Mouse (Mus musculus) neural tube, embryonic 14.5 days (tissue): ENCODE results near the gene Abhd16b. TPM values are rescaled to one million over a fixed set of nuclear protein-coding genes. Genes with fewer than 3 reads are reported as not detected.

ENCODE experiments used
- ATAC-seq: fragments of 200-750 bp; cut with Nextera tagmentation; 2 replicates; pipeline ENCODE4 v1.8.0; 2017; ENCODE audit warnings: low read depth, mild to moderate bottlenecking, moderate TSS enrichment, moderate library complexity
- H3K27ac ChIP-seq: fragments of 300-500 bp; sonication (generic); 2 replicates; pipeline ENCODE4 v1.5.1; 2014; ENCODE audit warnings: low read depth, mild to moderate bottlenecking, control low read depth, low read length, moderate library complexity, mixed read lengths
- H3K27me3 ChIP-seq: fragments of 300-500 bp; sonication (generic); 2 replicates; pipeline ENCODE4 v1.6.1; 2014; ENCODE audit warnings: low read length; ENCODE audit not compliant: control insufficient read depth, insufficient read depth
- H3K36me3 ChIP-seq: fragments of 300-500 bp; sonication (generic); 2 replicates; pipeline ENCODE4 v1.6.1; 2014; ENCODE audit warnings: low read length, mixed read lengths; ENCODE audit not compliant: control insufficient read depth, insufficient read depth
- H3K4me1 ChIP-seq: fragments of 300-500 bp; sonication (generic); 2 replicates; pipeline ENCODE4 v1.6.1; 2014; ENCODE audit warnings: low read length; ENCODE audit not compliant: control insufficient read depth, insufficient read depth
- H3K4me2 ChIP-seq: fragments of 300-500 bp; sonication (generic); 2 replicates; pipeline ENCODE4 v1.6.1; 2014; ENCODE audit warnings: mild to moderate bottlenecking, low read depth, low read length, control low read depth
- H3K4me3 ChIP-seq: fragments of 300-500 bp; sonication (generic); 2 replicates; pipeline ENCODE4 v1.5.1; 2014; ENCODE audit warnings: low read depth, low read length, control low read depth, mixed read lengths
- H3K9ac ChIP-seq: fragments of 300-500 bp; sonication (generic); replicated peaks from 2 replicates; pipeline ENCODE4 v1.6.1; 2014; ENCODE audit warnings: low read depth, mild to moderate bottlenecking, control low read depth, low read length, mixed read lengths
- H3K9me3 ChIP-seq: fragments of 300-500 bp; sonication (generic); 2 replicates; pipeline ENCODE4 v1.6.1; 2016; ENCODE audit warnings: low read length; ENCODE audit not compliant: control insufficient read depth
- WGBS: fragments of 180-500 bp; shearing (Covaris S2); extraction: QIAGEN DNeasy Blood & Tissue Kit; methylation state at CpG from one replicate; pipeline ENCODE4 v1.1.7; 2014; 5-methylcytosine and 5-hydroxymethylcytosine counted together
- polyA plus RNA-seq: library from polyadenylated mRNA; unstranded; fragments of >200 nt; fragmentation: Nextera tagmentation; extraction: Ambion mirVana; gene quantifications from 2 replicates; pipeline ENCODE4 v1.2.1, GENCODE M21; 2014

Abhd16b gene
- polyA plus RNA-seq, 1 experiment from 2014 or later: not detected

- no peaks in the 10 kb centered on the region for H3K9me3 ChIP-seq
- peaks cover 4% of the 10 kb centered on the region; the same call in 1 of the 2 replicates for H3K27me3 ChIP-seq
- no peaks in the 10 kb centered on the region for H3K36me3 ChIP-seq
- WGBS: 95% methylated on average over 1 of the region's 1 CpGs
- H3K27ac ChIP-seq: no peak overlapping the region
- no peak overlapping the region for H3K9ac ChIP-seq
- ATAC-seq: no peak
- H3K4me2 ChIP-seq: no peak overlapping the region
- no peak overlapping the region for H3K4me3 ChIP-seq
- peaks cover 5% of the 10 kb centered on the region for H3K4me1 ChIP-seq
Observed at GRCm38 (mm10) chr2:181461536-181462100, 31.4 kb upstream of the Abhd16b start.

- ATAC-seq: no peak
Observed at GRCm38 (mm10) chr2:181462604-181463003, 30.4 kb upstream of the Abhd16b start.

GRCm38 (mm10) chr2:181463008-181463738 is 29.8 kb upstream of the Abhd16b start:
- Histone ChIP-seq H3K4me3 (no peak overlapping the region), H3K4me1 (peaks cover under 1% of the 10 kb centered on the region), H3K27me3 (peaks cover 4% of the 10 kb centered on the region; the same call in 1 of the 2 replicates), H3K9me3 (no peaks in the 10 kb centered on the region), H3K9ac (no peak overlapping the region), H3K4me2 (no peak overlapping the region), H3K36me3 (no peaks in the 10 kb centered on the region), H3K27ac (no peak overlapping the region)
- no peak for ATAC-seq
- WGBS: 47% methylated on average over 7 of the region's 7 CpGs

More at GRCm38 (mm10) chr2:181462604-181463003, 30.4 kb upstream of the Abhd16b start:
- H3K27me3 ChIP-seq: peaks cover 4% of the 10 kb centered on the region; the same call in 1 of the 2 replicates
- no peaks in the 10 kb centered on the region for H3K36me3 ChIP-seq
- H3K4me1 ChIP-seq: peaks cover 5% of the 10 kb centered on the region
- no peaks in the 10 kb centered on the region for H3K9me3 ChIP-seq
- H3K9ac ChIP-seq: no peak overlapping the region
- H3K27ac ChIP-seq: no peak overlapping the region
- H3K4me3 ChIP-seq: no peak overlapping the region
- 95% methylated on average over 1 of the region's 1 CpGs for WGBS
- H3K4me2 ChIP-seq: no peak overlapping the region

GRCm38 (mm10) chr2:181465423-181465822 is 27.6 kb upstream of the Abhd16b start:
- ATAC-seq: no peak
- 61% methylated on average over 3 of the region's 3 CpGs for WGBS

DNA sequence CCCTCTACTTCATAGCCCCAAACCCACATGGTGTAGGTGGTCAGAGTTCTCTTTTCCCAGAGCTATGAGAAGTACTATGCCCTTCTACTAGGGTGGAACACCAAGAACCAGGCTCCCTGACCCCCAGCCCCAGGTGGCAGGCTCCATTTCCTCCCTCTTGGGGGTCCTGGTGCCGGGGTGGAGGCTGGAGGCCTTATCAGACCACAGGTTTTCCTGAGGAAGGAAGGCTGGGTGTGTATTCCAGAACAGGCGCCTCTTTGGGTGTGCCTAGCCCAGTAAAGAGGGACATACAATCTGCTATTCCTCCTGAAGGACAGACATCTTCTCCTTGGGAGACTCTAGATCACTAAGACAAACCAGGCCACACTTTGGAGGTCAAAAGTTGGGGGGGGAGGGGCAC is 22.7 kb upstream of the Abhd16b start:
- Histone ChIP-seq H3K4me3 (no peak overlapping the region), H3K4me1 (no peaks in the 10 kb centered on the region), H3K9me3 (no peaks in the 10 kb centered on the region), H3K4me2 (no peak overlapping the region), H3K9ac (no peak overlapping the region), H3K27me3 (no peaks in the 10 kb centered on the region), H3K27ac (no peak overlapping the region), H3K36me3 (no peaks in the 10 kb centered on the region)
- 69% methylated on average over 2 of the region's 2 CpGs for WGBS
- no peak for ATAC-seq

More at GRCm38 (mm10) chr2:181465423-181465822, 27.6 kb upstream of the Abhd16b start:
- H3K4me1 ChIP-seq: no peaks in the 10 kb centered on the region
- H3K27ac ChIP-seq: no peak overlapping the region
- no peaks in the 10 kb centered on the region for H3K27me3 ChIP-seq
- H3K9me3 ChIP-seq: no peaks in the 10 kb centered on the region
- no peak overlapping the region for H3K4me2 ChIP-seq
- H3K36me3 ChIP-seq: no peaks in the 10 kb centered on the region
- H3K4me3 ChIP-seq: no peak overlapping the region
- no peak overlapping the region for H3K9ac ChIP-seq

- H3K27me3 ChIP-seq: no peaks in the 10 kb centered on the region
- no peak overlapping the region for H3K4me3 ChIP-seq
- no peaks in the 10 kb centered on the region for H3K36me3 ChIP-seq
- 58% methylated on average over 5 of the region's 5 CpGs for WGBS
- no peak overlapping the region for H3K27ac ChIP-seq
- H3K4me1 ChIP-seq: no peaks in the 10 kb centered on the region
- H3K9ac ChIP-seq: no peak overlapping the region
- H3K4me2 ChIP-seq: no peak overlapping the region
- no peak for ATAC-seq
- no peaks in the 10 kb centered on the region for H3K9me3 ChIP-seq
Observed at GRCm38 (mm10) chr2:181471246-181471645, 21.8 kb upstream of the Abhd16b start.

GRCm38 (mm10) chr2:181472256-181472827 is 20.7 kb upstream of the Abhd16b start:
- no peak for ATAC-seq
- H3K27ac ChIP-seq: no peak overlapping the region
- H3K4me2 ChIP-seq: no peak overlapping the region
- no peak overlapping the region for H3K4me3 ChIP-seq
- no peaks in the 10 kb centered on the region for H3K9me3 ChIP-seq
- WGBS: 85% methylated on average over 1 of the region's 1 CpGs
- H3K4me1 ChIP-seq: no peaks in the 10 kb centered on the region
- H3K36me3 ChIP-seq: no peaks in the 10 kb centered on the region
- H3K27me3 ChIP-seq: no peaks in the 10 kb centered on the region
- H3K9ac ChIP-seq: no peak overlapping the region

GRCm38 (mm10) chr2:181483120-181483519 is 9.9 kb upstream of the Abhd16b start:
- H3K4me2 ChIP-seq: no peak overlapping the region
- no peaks in the 10 kb centered on the region for H3K27me3 ChIP-seq
- no peaks in the 10 kb centered on the region for H3K9me3 ChIP-seq
- H3K4me1 ChIP-seq: 0 out of 2 replicates have a peak, but pooled peaks cover 4% of the 10 kb centered on the region
- H3K27ac ChIP-seq: no peak overlapping the region
- no peak overlapping the region for H3K9ac ChIP-seq
- no peak for ATAC-seq
- WGBS: 50% methylated on average over 2 of the region's 2 CpGs
- no peak overlapping the region for H3K4me3 ChIP-seq
- no peaks in the 10 kb centered on the region for H3K36me3 ChIP-seq
